Mouse (Mus musculus): ENCODE measurements around the gene Mvb12b. TPM values are rescaled to one million over a fixed set of nuclear protein-coding genes. Genes with fewer than 3 reads are reported as not detected.
A peak's percentile ranks its signal among the peaks of the same experiment; 100 is the strongest.

The Mvb12b gene
- total and polyA plus RNA-seq, 2 experiments = 0.83 to 2.7 TPM

DNA sequence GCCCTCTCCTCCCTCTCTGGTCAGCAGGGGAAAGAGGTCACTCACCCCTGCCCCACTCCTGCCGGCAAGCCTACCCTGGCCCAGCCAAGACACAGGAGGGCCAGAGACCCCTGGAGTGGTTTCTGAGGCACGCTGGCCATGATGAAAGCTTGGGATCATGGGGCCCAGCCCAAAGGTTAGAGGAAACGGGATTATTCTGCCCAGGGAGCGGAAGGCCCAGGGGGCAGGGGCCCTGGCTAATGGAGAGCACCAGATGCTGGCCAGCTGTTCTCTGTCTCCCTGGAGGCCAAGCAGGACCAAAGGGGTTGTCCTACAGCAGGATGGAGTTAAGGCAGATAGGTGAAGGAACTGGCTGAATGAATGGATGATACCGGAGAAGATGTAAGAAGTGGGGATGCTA lies 184.5 kb downstream of the Mvb12b start:
- H3K4me1 ChIP-seq (ENCODE audit: control insufficient read depth, insufficient read depth, low read length) = no peaks in the 10 kb centered on the region
- TF ChIP-seq POLR2A (IDR thresholded peaks at IDR 0.05; ENCODE audit: extremely low read depth, insufficient read depth, low read length) = no peak
- TF ChIP-seq CTCF (IDR thresholded peaks at IDR 0.05; ENCODE audit: low read depth, low read length) = no peak
- no peak overlapping the region for H3K9ac ChIP-seq (ENCODE audit: low read depth, low read length)
- H3K79me2 ChIP-seq (ENCODE audit: control insufficient read depth, insufficient read depth, low read length) = no peaks in the 10 kb centered on the region
- no peaks in the 10 kb centered on the region for H3K36me3 ChIP-seq (ENCODE audit: control insufficient read depth, insufficient read depth, low read length)
- no peak for DNase-seq (ENCODE audit: extremely low read depth, low read depth, low spot score)
- no peak overlapping the region for H3K4me3 ChIP-seq (ENCODE audit: insufficient read depth, low read depth, low read length)
- 72% methylated on average over 5 of the region's 5 CpGs for WGBS
- no peaks in the 10 kb centered on the region for H3K27me3 ChIP-seq (ENCODE audit: control insufficient read depth, insufficient read depth, low read length)
- no peak overlapping the region for H3K27ac ChIP-seq (replicated peaks; ENCODE audit: insufficient read depth, low read depth, low read length)

DNA sequence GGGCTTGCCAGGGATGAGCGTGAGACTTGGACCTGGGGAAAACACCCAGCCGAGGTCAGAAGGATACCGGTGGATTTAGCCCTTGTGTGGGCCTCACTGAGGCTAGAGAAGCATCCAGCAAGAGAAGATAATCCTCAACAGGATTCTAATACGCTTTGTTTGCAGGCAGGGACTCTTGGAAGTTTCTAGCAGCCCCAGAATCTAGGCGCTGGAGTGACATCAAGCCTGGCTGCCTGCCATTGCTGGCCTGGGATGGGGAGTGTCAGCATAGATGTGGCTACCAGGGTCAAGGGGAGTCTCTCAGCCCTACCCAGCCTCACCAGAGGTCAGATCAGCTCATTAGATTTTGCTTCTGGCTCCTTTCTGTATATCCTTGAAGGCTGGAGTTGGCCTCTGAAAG lies 185.0 kb downstream of the Mvb12b start:
- no peak for TF ChIP-seq CTCF (IDR thresholded peaks at IDR 0.05; ENCODE audit: low read depth, low read length)
- no peak for TF ChIP-seq POLR2A (IDR thresholded peaks at IDR 0.05; ENCODE audit: extremely low read depth, insufficient read depth, low read length)
- Histone ChIP-seq H3K27ac (replicated peaks; ENCODE audit: insufficient read depth, low read depth, low read length) (no peak overlapping the region), H3K4me1 (ENCODE audit: control insufficient read depth, insufficient read depth, low read length) (no peaks in the 10 kb centered on the region), H3K36me3 (ENCODE audit: control insufficient read depth, insufficient read depth, low read length) (no peaks in the 10 kb centered on the region), H3K27me3 (ENCODE audit: control insufficient read depth, insufficient read depth, low read length) (no peaks in the 10 kb centered on the region), H3K9ac (ENCODE audit: low read depth, low read length) (no peak overlapping the region), H3K79me2 (ENCODE audit: control insufficient read depth, insufficient read depth, low read length) (no peaks in the 10 kb centered on the region), H3K4me3 (ENCODE audit: insufficient read depth, low read depth, low read length) (no peak overlapping the region)
- 82% methylated on average over 5 of the region's 5 CpGs for WGBS
- DNase-seq (ENCODE audit: extremely low read depth, low read depth, low spot score) = no peak

DNA sequence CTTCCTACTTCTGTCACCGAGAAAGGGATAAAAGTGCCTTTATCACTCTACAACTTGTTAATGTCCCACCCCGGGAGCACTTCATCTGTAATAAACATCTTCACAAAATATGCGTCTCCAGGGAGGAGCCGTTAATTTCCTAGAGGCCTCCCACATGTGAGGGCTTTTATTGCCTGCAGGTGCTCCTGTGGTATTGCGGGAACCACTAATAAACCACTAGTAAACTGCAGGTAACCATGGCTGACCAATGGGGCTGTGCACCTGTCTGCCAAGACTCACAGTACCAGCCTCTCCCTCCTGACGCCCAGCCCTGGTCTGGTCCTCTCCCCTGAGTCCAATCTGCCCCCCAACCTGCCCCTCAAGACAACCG lies 186.3 kb downstream of the Mvb12b start:
- TF ChIP-seq CTCF (IDR thresholded peaks at IDR 0.05; ENCODE audit: low read depth, low read length) (no peak), POLR2A (IDR thresholded peaks at IDR 0.05; ENCODE audit: extremely low read depth, insufficient read depth, low read length) (no peak)
- no peaks in the 10 kb centered on the region for H3K4me1 ChIP-seq (ENCODE audit: control insufficient read depth, insufficient read depth, low read length)
- H3K9ac ChIP-seq (ENCODE audit: low read depth, low read length) = no peak overlapping the region
- no peak overlapping the region for H3K4me3 ChIP-seq (ENCODE audit: insufficient read depth, low read depth, low read length)
- WGBS = 68% methylated on average over 7 of the region's 7 CpGs
- no peak overlapping the region for H3K27ac ChIP-seq (replicated peaks; ENCODE audit: insufficient read depth, low read depth, low read length)
- H3K27me3 ChIP-seq (ENCODE audit: control insufficient read depth, insufficient read depth, low read length) = no peaks in the 10 kb centered on the region
- no peaks in the 10 kb centered on the region for H3K36me3 ChIP-seq (ENCODE audit: control insufficient read depth, insufficient read depth, low read length)
- no peaks in the 10 kb centered on the region for H3K79me2 ChIP-seq (ENCODE audit: control insufficient read depth, insufficient read depth, low read length)
- DNase-seq (ENCODE audit: extremely low read depth, low read depth, low spot score) = no peak

- 74% methylated on average over 15 of the region's 15 CpGs for WGBS
- Histone ChIP-seq H3K36me3 (ENCODE audit: control insufficient read depth, insufficient read depth, low read length) (no peaks in the 10 kb centered on the region), H3K79me2 (ENCODE audit: control insufficient read depth, insufficient read depth, low read length) (no peaks in the 10 kb centered on the region), H3K27ac (replicated peaks; ENCODE audit: insufficient read depth, low read depth, low read length) (no peak overlapping the region), H3K4me1 (ENCODE audit: control insufficient read depth, insufficient read depth, low read length) (no peaks in the 10 kb centered on the region), H3K9ac (ENCODE audit: low read depth, low read length) (no peak overlapping the region), H3K27me3 (ENCODE audit: control insufficient read depth, insufficient read depth, low read length) (no peaks in the 10 kb centered on the region), H3K4me3 (ENCODE audit: insufficient read depth, low read depth, low read length) (no peak overlapping the region)
- DNase-seq (ENCODE audit: extremely low read depth, low read depth, low spot score) = no peak
- TF ChIP-seq CTCF (IDR thresholded peaks at IDR 0.05; ENCODE audit: low read depth, low read length) = no peak
- no peak for TF ChIP-seq POLR2A (IDR thresholded peaks at IDR 0.05; ENCODE audit: extremely low read depth, insufficient read depth, low read length)
Observed at GRCm38 (mm10) chr2:33700581-33701445, 186.9 kb downstream of the Mvb12b start.

- H3K9ac ChIP-seq (ENCODE audit: low read depth, low read length) = no peak overlapping the region
- 61% methylated on average over 3 of the region's 3 CpGs for WGBS
- no peak for TF ChIP-seq POLR2A (IDR thresholded peaks at IDR 0.05; ENCODE audit: extremely low read depth, insufficient read depth, low read length)
- 0 out of 2 replicates have a peak, but pooled peaks have one; percentile 13 for TF ChIP-seq CTCF (IDR thresholded peaks at IDR 0.05; ENCODE audit: low read depth, low read length)
- H3K79me2 ChIP-seq (ENCODE audit: control insufficient read depth, insufficient read depth, low read length) = no peaks in the 10 kb centered on the region
- H3K4me1 ChIP-seq (ENCODE audit: control insufficient read depth, insufficient read depth, low read length) = no peaks in the 10 kb centered on the region
- H3K27ac ChIP-seq (replicated peaks; ENCODE audit: insufficient read depth, low read depth, low read length) = no peak overlapping the region
- no peak for DNase-seq (ENCODE audit: extremely low read depth, low read depth, low spot score)
- no peaks in the 10 kb centered on the region for H3K36me3 ChIP-seq (ENCODE audit: control insufficient read depth, insufficient read depth, low read length)
- H3K4me3 ChIP-seq (ENCODE audit: insufficient read depth, low read depth, low read length) = no peak overlapping the region
- no peaks in the 10 kb centered on the region for H3K27me3 ChIP-seq (ENCODE audit: control insufficient read depth, insufficient read depth, low read length)
Observed at GRCm38 (mm10) chr2:33698898-33699297, 188.8 kb downstream of the Mvb12b start.

DNA sequence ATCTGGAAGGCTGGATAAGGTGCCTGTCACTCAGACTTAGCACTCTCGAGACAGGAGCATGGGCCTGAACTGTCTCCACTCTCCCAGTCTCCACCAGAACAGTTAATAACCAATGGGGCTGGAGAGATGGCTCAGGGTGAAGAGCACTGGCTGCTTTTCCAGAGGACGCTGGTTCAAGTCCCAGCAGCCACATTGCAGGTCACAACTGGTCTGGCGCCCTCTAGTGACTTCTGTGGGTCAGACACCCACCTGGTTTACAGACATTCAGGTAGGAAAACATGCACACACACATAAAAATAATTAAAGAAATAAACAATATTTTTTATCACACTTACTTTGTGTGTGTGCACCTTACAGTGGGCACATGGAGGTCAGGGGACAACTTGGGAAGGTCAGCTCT lies 191.3 kb downstream of the Mvb12b start:
- H3K27me3 ChIP-seq (ENCODE audit: control insufficient read depth, insufficient read depth, low read length) = no peaks in the 10 kb centered on the region
- no peaks in the 10 kb centered on the region for H3K4me1 ChIP-seq (ENCODE audit: control insufficient read depth, insufficient read depth, low read length)
- H3K27ac ChIP-seq (replicated peaks; ENCODE audit: insufficient read depth, low read depth, low read length) = no peak overlapping the region
- H3K9ac ChIP-seq (ENCODE audit: low read depth, low read length) = no peak overlapping the region
- H3K79me2 ChIP-seq (ENCODE audit: control insufficient read depth, insufficient read depth, low read length) = no peaks in the 10 kb centered on the region
- H3K4me3 ChIP-seq (ENCODE audit: insufficient read depth, low read depth, low read length) = no peak overlapping the region
- TF ChIP-seq CTCF (IDR thresholded peaks at IDR 0.05; ENCODE audit: low read depth, low read length) = peak; percentile 28; the same call in 1 of the 2 replicates
- TF ChIP-seq POLR2A (IDR thresholded peaks at IDR 0.05; ENCODE audit: extremely low read depth, insufficient read depth, low read length) = no peak
- no peaks in the 10 kb centered on the region for H3K36me3 ChIP-seq (ENCODE audit: control insufficient read depth, insufficient read depth, low read length)
- WGBS = 71% methylated on average over 3 of the region's 3 CpGs
- DNase-seq (ENCODE audit: extremely low read depth, low read depth, low spot score) = no peak
